Mouse (Mus musculus): Measurements from ENCODE around the gene Thbs3. TPM values are rescaled to one million over a fixed set of nuclear protein-coding genes. Genes with fewer than 3 reads are reported as not detected.

Gene Thbs3
- total RNA-seq (2014; rRNA removed; ENCODE audit: low replicate concordance) (21.4 and 26.4 TPM in 2 replicates), polyA plus RNA-seq (2015; fragmentation: Nextera tagmentation; extraction: Ambion mirVana) (16.4 and 17.4 TPM in 2 replicates)

GRCm38 (mm10) chr3:89214681-89215411, at the start of gene Thbs3:
TSS of gene Thbs3 (plus strand) at chr3:89215180.
- no peak for ATAC-seq (ENCODE audit: insufficient read depth, low read depth)
- TF ChIP-seq EP300 (IDR thresholded peaks at IDR 0.05; ENCODE audit: low read depth) (no peak), CTCF (IDR thresholded peaks at IDR 0.05; ENCODE audit: low read depth) (no peak)
- no peak for DNase-seq (ENCODE audit: low spot score)
- H3K9ac ChIP-seq (replicated peaks; ENCODE audit: low read depth, low read length), result peak within 1 kb of the TSS; percentile 72
- peaks cover 11% of the 10 kb centered on the region for H3K4me1 ChIP-seq (ENCODE audit: control insufficient read depth, insufficient read depth)
- H3K27me3 ChIP-seq (ENCODE audit: control insufficient read depth, insufficient read depth, low read length), result no peaks in the 10 kb centered on the region
- peak within 1 kb of the TSS; percentile 92 for H3K4me2 ChIP-seq (ENCODE audit: low read depth, low read length)
- H3K27ac ChIP-seq (ENCODE audit: low read depth), result peak within 1 kb of the TSS; percentile 95
- H3K4me3 ChIP-seq (ENCODE audit: low read depth, low read length), result peak within 1 kb of the TSS; percentile 64
- no peaks in the 10 kb centered on the region for H3K9me3 ChIP-seq (replicated peaks; ENCODE audit: control insufficient read depth, low read length)
- H3K36me3 ChIP-seq (replicated peaks; ENCODE audit: control insufficient read depth, insufficient read depth, low read length), result peaks cover 11% of the 10 kb centered on the region
- WGBS, result under 1% methylated on average over 18 of the region's 19 CpGs

GRCm38 (mm10) chr3:89165268-89165870, 49.6 kb upstream of the Thbs3 start:
- H3K27me3 ChIP-seq (ENCODE audit: control insufficient read depth, insufficient read depth, low read length), result no peaks in the 10 kb centered on the region
- peak overlapping the region; percentile 96 for H3K27ac ChIP-seq (ENCODE audit: low read depth)
- peaks cover 11% of the 10 kb centered on the region; the same call in 1 of the 2 replicates for H3K4me1 ChIP-seq (ENCODE audit: control insufficient read depth, insufficient read depth)
- H3K9me3 ChIP-seq (replicated peaks; ENCODE audit: control insufficient read depth, low read length), result no peaks in the 10 kb centered on the region
- H3K4me2 ChIP-seq (ENCODE audit: low read depth, low read length), result peak overlapping the region; percentile 65
- no peak for ATAC-seq (ENCODE audit: insufficient read depth, low read depth)
- peak overlapping the region; percentile 89 for H3K9ac ChIP-seq (replicated peaks; ENCODE audit: low read depth, low read length)
- H3K4me3 ChIP-seq (ENCODE audit: low read depth, low read length), result peak overlapping the region; percentile 84
- DNase-seq (ENCODE audit: low spot score), result no peak
- peaks cover 34% of the 10 kb centered on the region for H3K36me3 ChIP-seq (replicated peaks; ENCODE audit: control insufficient read depth, insufficient read depth, low read length)
- 16% methylated on average over 12 of the region's 12 CpGs for WGBS
- no peak for TF ChIP-seq EP300 (IDR thresholded peaks at IDR 0.05; ENCODE audit: low read depth)
- no peak for TF ChIP-seq CTCF (IDR thresholded peaks at IDR 0.05; ENCODE audit: low read depth)

- Histone ChIP-seq H3K4me1 (ENCODE audit: control insufficient read depth, insufficient read depth) (peaks cover 11% of the 10 kb centered on the region; the same call in 1 of the 2 replicates), H3K27me3 (ENCODE audit: control insufficient read depth, insufficient read depth, low read length) (no peaks in the 10 kb centered on the region), H3K9me3 (replicated peaks; ENCODE audit: control insufficient read depth, low read length) (no peaks in the 10 kb centered on the region), H3K4me3 (ENCODE audit: low read depth, low read length) (no peak overlapping the region), H3K9ac (replicated peaks; ENCODE audit: low read depth, low read length) (no peak overlapping the region), H3K36me3 (replicated peaks; ENCODE audit: control insufficient read depth, insufficient read depth, low read length) (peaks cover 49% of the 10 kb centered on the region), H3K27ac (ENCODE audit: low read depth) (no peak overlapping the region), H3K4me2 (ENCODE audit: low read depth, low read length) (no peak overlapping the region)
- DNase-seq (ENCODE audit: low spot score), result no peak
- 90% methylated on average over 19 of the region's 19 CpGs for WGBS
- TF ChIP-seq EP300 (IDR thresholded peaks at IDR 0.05; ENCODE audit: low read depth) (no peak), CTCF (IDR thresholded peaks at IDR 0.05; ENCODE audit: low read depth) (no peak)
- ATAC-seq (ENCODE audit: insufficient read depth, low read depth), result no peak
Measured at GRCm38 (mm10) chr3:89166945-89167344, 48.0 kb upstream of the Thbs3 start.

- Histone ChIP-seq H3K4me3 (ENCODE audit: low read depth, low read length) (no peak overlapping the region), H3K9ac (replicated peaks; ENCODE audit: low read depth, low read length) (no peak overlapping the region), H3K27me3 (ENCODE audit: control insufficient read depth, insufficient read depth, low read length) (no peaks in the 10 kb centered on the region), H3K4me2 (ENCODE audit: low read depth, low read length) (no peak overlapping the region), H3K27ac (ENCODE audit: low read depth) (no peak overlapping the region), H3K36me3 (replicated peaks; ENCODE audit: control insufficient read depth, insufficient read depth, low read length) (peaks cover 77% of the 10 kb centered on the region), H3K4me1 (ENCODE audit: control insufficient read depth, insufficient read depth) (peaks cover 9% of the 10 kb centered on the region), H3K9me3 (replicated peaks; ENCODE audit: control insufficient read depth, low read length) (no peaks in the 10 kb centered on the region)
- DNase-seq (ENCODE audit: low spot score) (no peak), ATAC-seq (ENCODE audit: insufficient read depth, low read depth) (no peak)
- TF ChIP-seq EP300 (IDR thresholded peaks at IDR 0.05; ENCODE audit: low read depth) (no peak), CTCF (IDR thresholded peaks at IDR 0.05; ENCODE audit: low read depth) (no peak)
- 93% methylated on average over 11 of the region's 11 CpGs for WGBS
Measured at GRCm38 (mm10) chr3:89174844-89175243, 40.1 kb upstream of the Thbs3 start.

DNA sequence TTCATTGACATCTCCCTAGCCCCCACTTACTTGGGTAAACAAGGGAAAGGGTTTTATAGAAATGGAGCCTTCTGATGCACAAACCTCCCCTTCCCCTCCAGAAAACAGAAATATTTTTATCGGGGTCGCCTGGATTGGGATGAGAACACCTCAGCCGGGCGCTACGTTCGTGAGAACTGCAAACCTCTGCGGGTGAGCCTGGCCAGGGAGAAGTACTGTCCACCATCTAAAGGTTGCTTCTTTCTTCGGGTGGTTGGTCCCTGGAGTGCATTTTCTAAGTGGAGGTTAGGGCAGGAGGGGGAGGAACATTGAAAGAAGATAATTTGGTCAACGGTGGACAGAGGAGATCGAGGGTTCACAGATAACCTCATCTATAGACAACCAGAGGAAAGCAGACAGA, 39.4 kb upstream of the Thbs3 start:
- peaks cover 9% of the 10 kb centered on the region for H3K4me1 ChIP-seq (ENCODE audit: control insufficient read depth, insufficient read depth)
- peaks cover 77% of the 10 kb centered on the region for H3K36me3 ChIP-seq (replicated peaks; ENCODE audit: control insufficient read depth, insufficient read depth, low read length)
- TF ChIP-seq EP300 (IDR thresholded peaks at IDR 0.05; ENCODE audit: low read depth), result no peak
- no peak for TF ChIP-seq CTCF (IDR thresholded peaks at IDR 0.05; ENCODE audit: low read depth)
- H3K9ac ChIP-seq (replicated peaks; ENCODE audit: low read depth, low read length), result no peak overlapping the region
- 84% methylated on average over 10 of the region's 10 CpGs for WGBS
- ATAC-seq (ENCODE audit: insufficient read depth, low read depth) (no peak), DNase-seq (ENCODE audit: low spot score) (no peak)
- no peaks in the 10 kb centered on the region for H3K27me3 ChIP-seq (ENCODE audit: control insufficient read depth, insufficient read depth, low read length)
- no peak overlapping the region for H3K4me3 ChIP-seq (ENCODE audit: low read depth, low read length)
- no peaks in the 10 kb centered on the region for H3K9me3 ChIP-seq (replicated peaks; ENCODE audit: control insufficient read depth, low read length)
- no peak overlapping the region for H3K4me2 ChIP-seq (ENCODE audit: low read depth, low read length)
- H3K27ac ChIP-seq (ENCODE audit: low read depth), result no peak overlapping the region
